Mouse (Mus musculus) forebrain, postnatal 0 days (tissue): ENCODE data around the gene Kif6. TPM values are rescaled to one million over a fixed set of nuclear protein-coding genes. Genes with fewer than 3 reads are reported as not detected.

Experiments used
- ATAC-seq: fragments of 200-750 bp; cut with Nextera tagmentation; 2 replicates; pipeline ENCODE4 v1.8.0; 2017; ENCODE audit warnings: mild to moderate bottlenecking, moderate library complexity
- DNase-seq: peaks from one replicate; pipeline ENCODE4 v3.0.0-alpha.2; 2015
- H3K27ac ChIP-seq: fragments of 300-500 bp; sonication (generic); 2 replicates; pipeline ENCODE4 v1.5.1; 2014; ENCODE audit warnings: low read depth, mild to moderate bottlenecking, antibody characterized with exemption, low read length, moderate library complexity, mixed read lengths
- H3K27me3 ChIP-seq: fragments of 300-500 bp; sonication (generic); 2 replicates; pipeline ENCODE4 v1.6.1; 2014; ENCODE audit warnings: mild to moderate bottlenecking, low read length, mixed read lengths; ENCODE audit not compliant: insufficient read depth
- H3K36me3 ChIP-seq: fragments of 300-500 bp; sonication (generic); 2 replicates; pipeline ENCODE4 v1.6.1; 2014; ENCODE audit warnings: mild to moderate bottlenecking, moderate library complexity; ENCODE audit not compliant: insufficient read depth
- H3K4me1 ChIP-seq: fragments of 300-500 bp; sonication (generic); 2 replicates; pipeline ENCODE4 v1.6.1; 2014; ENCODE audit warnings: antibody characterized with exemption; ENCODE audit not compliant: insufficient read depth
- H3K4me2 ChIP-seq: fragments of 300-500 bp; sonication (generic); 2 replicates; pipeline ENCODE4 v1.6.1; 2014; ENCODE audit warnings: low read depth, mild to moderate bottlenecking, moderate library complexity
- H3K4me3 ChIP-seq: fragments of 300-500 bp; sonication (generic); 2 replicates; pipeline ENCODE4 v1.5.1; 2014; ENCODE audit warnings: low read depth, low read length, mixed read lengths
- H3K9ac ChIP-seq: fragments of 300-500 bp; sonication (generic); 2 replicates; pipeline ENCODE4 v1.6.1; 2014; ENCODE audit warnings: mild to moderate bottlenecking
- H3K9me3 ChIP-seq: fragments of 300-500 bp; sonication (generic); 2 replicates; pipeline ENCODE4 v1.6.1; 2016; ENCODE audit warnings: low read length
- CTCF ChIP-seq: sonication (generic); IDR thresholded peaks from 2 replicates; pipeline ENCODE4 v1.5.1; 2016; ENCODE audit warnings: antibody characterized with exemption, control low read depth, low read depth
- WGBS: fragments of 180-500 bp; shearing (Covaris S2); extraction: QIAGEN DNeasy Blood & Tissue Kit; methylation state at CpG from one replicate; pipeline ENCODE4 v1.1.7; 2014; 5-methylcytosine and 5-hydroxymethylcytosine counted together
- polyA plus RNA-seq: library from polyadenylated mRNA; unstranded; fragments of >200 nt; fragmentation: Nextera tagmentation; extraction: Ambion mirVana; gene quantifications from 2 replicates; pipeline ENCODE4 v1.2.1, GENCODE M21; 2015
- total RNA-seq: library from RNA; depleted of rRNA; stranded (reverse); fragments of >200 nt; gene quantifications from 2 replicates; pipeline ENCODE4 v1.2.3, GENCODE M21; 2014

Gene Kif6
- total and polyA plus RNA-seq, 2 experiments from 2014 or later: 2.0 to 7.4 TPM

DNA sequence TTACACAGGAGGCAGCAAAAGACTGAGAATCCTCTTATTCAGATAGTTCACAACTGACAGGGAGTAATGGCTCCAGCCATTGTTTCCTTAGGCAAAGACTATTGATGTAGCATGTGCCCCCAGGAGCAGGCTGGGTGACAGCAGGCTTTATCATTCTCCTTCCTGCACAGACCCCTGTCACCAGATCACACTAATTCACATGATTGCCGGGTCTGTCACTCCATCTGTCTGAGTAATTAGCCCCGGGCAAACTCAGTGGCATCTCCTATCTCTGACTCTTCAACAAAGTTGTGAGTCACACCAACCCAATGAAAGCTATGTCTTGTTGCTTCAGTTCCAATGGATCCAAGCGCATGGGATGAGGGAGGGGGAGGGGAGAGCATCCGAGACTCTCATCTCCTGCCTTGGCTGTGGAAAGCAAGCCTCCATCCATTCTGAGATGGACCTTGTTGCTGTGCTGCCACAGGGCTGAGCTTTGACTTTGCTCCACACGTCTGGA is 201.2 kb downstream of the Kif6 start:
- no peak for TF ChIP-seq CTCF
- H3K27ac ChIP-seq: 0 out of 2 replicates have a peak overlapping the region, but pooled peaks have one; percentile 45
- 14% methylated on average over 5 of the region's 5 CpGs for WGBS
- no peaks in the 10 kb centered on the region for H3K9me3 ChIP-seq
- H3K36me3 ChIP-seq: no peaks in the 10 kb centered on the region
- no peak overlapping the region for H3K9ac ChIP-seq
- H3K4me3 ChIP-seq: no peak overlapping the region
- no peaks in the 10 kb centered on the region for H3K27me3 ChIP-seq
- peak; percentile 57 for DNase-seq
- H3K4me1 ChIP-seq: peaks cover 14% of the 10 kb centered on the region
- no peak overlapping the region for H3K4me2 ChIP-seq
- ATAC-seq: peak; percentile 82

DNA sequence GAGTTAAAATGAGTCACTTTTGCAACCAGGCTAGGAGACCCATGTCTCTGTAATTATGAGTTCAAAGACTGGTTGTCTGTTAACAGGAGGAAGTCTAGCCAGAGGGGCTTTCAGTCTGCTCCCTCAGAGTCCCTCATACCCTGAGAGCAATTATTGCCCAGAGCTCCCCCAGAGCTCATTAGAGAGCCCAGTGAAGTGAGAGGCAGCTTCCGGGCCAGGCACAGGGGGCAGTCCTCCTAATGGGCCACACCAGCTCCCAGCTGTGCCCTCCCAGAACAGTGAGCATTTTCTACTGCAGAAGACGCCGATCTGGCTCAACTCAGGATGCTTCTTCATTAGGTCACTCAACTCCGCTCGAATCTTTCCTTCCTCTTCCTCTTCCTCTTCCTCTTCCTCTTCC is 201.8 kb downstream of the Kif6 start:
- Histone ChIP-seq H3K27ac (no peak overlapping the region), H3K9ac (no peak overlapping the region)

DNA sequence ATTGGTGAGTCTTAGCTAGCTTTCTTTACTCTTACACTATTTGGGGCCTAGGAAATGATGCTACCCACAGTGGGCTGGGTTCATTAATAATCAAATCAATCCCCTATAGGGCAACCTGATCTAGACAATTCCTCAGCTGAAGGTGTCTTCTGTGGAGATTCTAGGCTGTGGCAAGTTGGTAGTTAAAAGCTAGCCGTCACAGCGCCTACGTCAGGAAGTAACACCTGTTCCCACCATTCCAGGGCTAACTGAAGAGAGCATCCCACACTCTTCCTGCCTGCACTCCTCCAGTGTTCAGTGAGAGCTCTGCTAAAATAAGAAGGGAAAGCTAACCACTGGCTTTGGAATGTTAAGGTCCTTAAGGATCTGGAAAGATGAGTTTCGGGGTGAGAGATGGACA is 205.3 kb downstream of the Kif6 start:
- TF ChIP-seq CTCF: no peak
- no peaks in the 10 kb centered on the region for H3K9me3 ChIP-seq
- no peak overlapping the region for H3K27ac ChIP-seq
- ATAC-seq: no peak
- no peaks in the 10 kb centered on the region for H3K36me3 ChIP-seq
- H3K4me3 ChIP-seq: no peak overlapping the region
- H3K4me2 ChIP-seq: no peak overlapping the region
- H3K9ac ChIP-seq: no peak overlapping the region
- WGBS: 87% methylated on average over 4 of the region's 4 CpGs
- no peak for DNase-seq
- no peaks in the 10 kb centered on the region for H3K27me3 ChIP-seq
- H3K4me1 ChIP-seq: peaks cover 12% of the 10 kb centered on the region

More for the DNA sequence above, 201.8 kb downstream of the Kif6 start:
- no peak overlapping the region for H3K4me2 ChIP-seq
- no peaks in the 10 kb centered on the region for H3K9me3 ChIP-seq
- peak; percentile 75 for ATAC-seq
- whole genome bisulfite sequencing: 14% methylated on average over 5 of the region's 5 CpGs
- H3K27me3 ChIP-seq: no peaks in the 10 kb centered on the region
- no peak for DNase-seq
- H3K36me3 ChIP-seq: no peaks in the 10 kb centered on the region
- peaks cover 14% of the 10 kb centered on the region for H3K4me1 ChIP-seq
- no peak for TF ChIP-seq CTCF
- H3K4me3 ChIP-seq: no peak overlapping the region

DNA sequence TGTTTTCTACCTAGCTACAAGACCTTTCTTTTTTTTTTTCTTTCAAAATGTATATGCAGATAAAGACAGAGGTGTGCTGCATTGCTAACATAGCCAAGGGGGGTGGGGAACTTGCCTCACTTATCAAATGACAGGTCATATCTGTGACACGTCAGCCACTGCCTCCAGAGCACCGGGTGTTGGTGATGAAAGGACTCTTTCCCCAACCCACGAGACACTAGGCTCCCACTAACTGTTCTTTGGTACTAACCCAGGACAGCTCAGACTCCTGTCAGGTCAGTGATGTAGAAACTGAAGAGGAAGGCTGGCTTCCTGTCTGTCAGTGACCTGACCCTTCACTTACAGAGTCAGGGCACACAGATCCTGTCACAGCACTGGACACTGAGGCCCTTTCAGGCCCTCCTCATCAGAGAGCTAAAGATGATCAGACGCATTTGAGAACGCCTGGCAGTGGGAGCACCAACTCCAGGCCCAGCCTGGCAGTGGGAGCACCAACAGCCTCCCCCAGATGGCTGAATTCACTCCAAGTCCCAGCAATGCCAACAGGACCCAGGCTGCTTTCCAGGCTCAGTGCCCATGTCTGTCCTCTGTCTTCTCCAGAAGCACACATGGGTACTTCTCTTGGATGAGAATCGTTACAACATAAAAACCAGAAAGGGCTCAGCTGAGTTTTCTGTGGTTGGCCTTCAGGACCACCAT is 209.4 kb downstream of the Kif6 start:
- H3K4me2 ChIP-seq: no peak overlapping the region
- no peaks in the 10 kb centered on the region for H3K4me1 ChIP-seq
- whole genome bisulfite sequencing: 65% methylated on average over 6 of the region's 6 CpGs
- no peak overlapping the region for H3K9ac ChIP-seq
- no peaks in the 10 kb centered on the region for H3K9me3 ChIP-seq
- peak; percentile 68 for DNase-seq
- ATAC-seq: no peak
- H3K4me3 ChIP-seq: no peak overlapping the region
- H3K36me3 ChIP-seq: no peaks in the 10 kb centered on the region
- no peaks in the 10 kb centered on the region for H3K27me3 ChIP-seq
- no peak overlapping the region for H3K27ac ChIP-seq
- no peak for TF ChIP-seq CTCF

DNA sequence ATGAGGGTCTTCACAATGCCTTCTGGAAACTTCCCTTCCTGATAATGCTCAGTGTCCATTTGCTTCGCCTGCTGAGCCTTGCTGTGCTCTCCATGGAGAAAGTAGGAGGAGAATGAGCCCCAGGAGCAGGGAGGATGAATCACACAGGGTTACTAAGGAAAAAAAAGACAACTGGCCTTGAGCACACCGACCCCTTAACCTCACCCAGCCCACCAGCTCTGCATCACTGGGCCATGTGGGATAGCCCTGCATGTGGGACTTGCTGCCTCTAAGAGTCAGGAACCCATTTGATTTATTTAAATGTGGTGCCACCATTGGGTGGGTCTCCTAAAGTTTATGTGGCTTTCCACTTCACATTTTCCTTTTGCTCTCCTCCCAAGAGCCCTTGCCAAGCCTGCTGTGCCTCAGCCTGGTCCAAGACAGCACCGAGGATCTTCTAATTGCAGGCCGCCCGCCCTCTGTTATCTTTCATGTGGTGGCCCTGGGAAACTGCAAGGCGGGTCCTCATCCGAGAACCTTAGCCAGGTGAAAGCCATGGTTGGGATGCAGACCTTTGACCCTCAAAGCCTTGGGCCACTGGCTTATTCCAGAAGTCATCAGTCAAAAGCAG is 210.0 kb downstream of the Kif6 start:
- DNase-seq (no peak), ATAC-seq (no peak)
- no peak for TF ChIP-seq CTCF
- WGBS: 86% methylated on average over 7 of the region's 7 CpGs
- H3K9ac ChIP-seq: no peak overlapping the region
- H3K4me2 ChIP-seq: no peak overlapping the region
- no peak overlapping the region for H3K4me3 ChIP-seq
- no peaks in the 10 kb centered on the region for H3K27me3 ChIP-seq
- no peak overlapping the region for H3K27ac ChIP-seq
- H3K4me1 ChIP-seq: no peaks in the 10 kb centered on the region
- no peaks in the 10 kb centered on the region for H3K9me3 ChIP-seq
- no peaks in the 10 kb centered on the region for H3K36me3 ChIP-seq

DNA sequence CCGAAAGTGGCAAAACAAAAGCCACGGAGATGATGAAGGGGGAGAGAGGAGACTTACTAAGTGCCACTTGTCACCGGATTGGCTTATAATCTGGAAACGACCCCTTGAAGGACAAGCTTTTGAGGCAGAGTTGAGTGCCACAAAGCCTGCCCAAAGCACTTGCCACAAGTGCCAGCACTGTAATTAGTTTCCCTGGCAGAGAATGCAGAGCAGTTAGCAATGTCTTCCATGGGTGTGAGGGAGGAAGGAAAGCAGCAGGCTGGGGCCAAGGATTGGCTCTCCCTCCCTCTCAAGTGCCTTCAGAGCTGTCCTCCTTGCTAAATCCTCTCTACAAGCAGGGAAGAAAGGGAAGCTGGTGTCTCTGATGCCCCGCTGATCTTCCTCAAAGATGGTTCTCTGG is 210.9 kb downstream of the Kif6 start:
- ATAC-seq: peak; percentile 89
- 0 out of 2 replicates have a peak overlapping the region, but pooled peaks have one; percentile 36 for H3K27ac ChIP-seq
- H3K4me3 ChIP-seq: no peak overlapping the region
- H3K9ac ChIP-seq: no peak overlapping the region
- no peak for TF ChIP-seq CTCF
- DNase-seq: peak; percentile 61
- no peaks in the 10 kb centered on the region for H3K36me3 ChIP-seq
- H3K4me2 ChIP-seq: no peak overlapping the region
- H3K9me3 ChIP-seq: no peaks in the 10 kb centered on the region
- WGBS: 49% methylated on average over 5 of the region's 5 CpGs
- no peaks in the 10 kb centered on the region for H3K4me1 ChIP-seq
- H3K27me3 ChIP-seq: no peaks in the 10 kb centered on the region

DNA sequence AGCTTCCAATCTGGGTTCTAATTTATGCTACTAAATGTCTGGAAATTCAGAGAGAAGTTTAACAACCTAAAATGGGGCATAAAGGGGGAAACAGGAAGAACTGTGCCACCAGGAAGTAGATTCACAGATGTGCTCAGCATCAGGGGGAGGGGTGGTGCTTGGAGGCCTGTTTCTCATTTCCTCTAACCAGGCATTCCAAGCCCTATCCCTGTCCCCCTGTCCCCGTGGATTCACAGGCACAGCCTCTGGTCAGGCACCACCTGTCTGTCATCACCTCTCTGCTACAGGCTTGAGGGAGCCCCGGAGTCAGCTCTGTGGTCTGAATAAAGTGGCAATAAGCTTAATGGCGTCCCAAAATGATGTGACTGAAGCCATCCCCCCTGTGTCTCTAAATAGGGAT is 216.8 kb downstream of the Kif6 start:
- WGBS: 67% methylated on average over 3 of the region's 3 CpGs
- H3K4me3 ChIP-seq: no peak overlapping the region
- H3K4me2 ChIP-seq: no peak overlapping the region
- TF ChIP-seq CTCF: no peak
- ATAC-seq: no peak
- H3K4me1 ChIP-seq: no peaks in the 10 kb centered on the region
- no peak for DNase-seq
- no peaks in the 10 kb centered on the region for H3K36me3 ChIP-seq
- no peaks in the 10 kb centered on the region for H3K9me3 ChIP-seq
- H3K9ac ChIP-seq: no peak overlapping the region
- H3K27ac ChIP-seq: no peak overlapping the region
- H3K27me3 ChIP-seq: no peaks in the 10 kb centered on the region
